Mouse (Mus musculus) gastrocnemius, adult 8-10 months (tissue): ENCODE results near the gene Kdm1b. TPM values are rescaled to one million over a fixed set of nuclear protein-coding genes. Genes with fewer than 3 reads are reported as not detected.

ENCODE experiments used
- DNase-seq, 2 experiments: peaks; one replicate each; pipeline ENCODE4 v3.0.0; 2022; ENCODE audit warnings: low spot score in 2 of 2
- total RNA-seq, 4 experiments: library from RNA; stranded (reverse); gene quantifications; 2 replicates each; pipeline ENCODE4 v1.2.4; 2022

Gene Kdm1b
- 1 to 10 TPM; 6.7 to 8.4 (median 7.0) TPM for total RNA-seq

DNA sequence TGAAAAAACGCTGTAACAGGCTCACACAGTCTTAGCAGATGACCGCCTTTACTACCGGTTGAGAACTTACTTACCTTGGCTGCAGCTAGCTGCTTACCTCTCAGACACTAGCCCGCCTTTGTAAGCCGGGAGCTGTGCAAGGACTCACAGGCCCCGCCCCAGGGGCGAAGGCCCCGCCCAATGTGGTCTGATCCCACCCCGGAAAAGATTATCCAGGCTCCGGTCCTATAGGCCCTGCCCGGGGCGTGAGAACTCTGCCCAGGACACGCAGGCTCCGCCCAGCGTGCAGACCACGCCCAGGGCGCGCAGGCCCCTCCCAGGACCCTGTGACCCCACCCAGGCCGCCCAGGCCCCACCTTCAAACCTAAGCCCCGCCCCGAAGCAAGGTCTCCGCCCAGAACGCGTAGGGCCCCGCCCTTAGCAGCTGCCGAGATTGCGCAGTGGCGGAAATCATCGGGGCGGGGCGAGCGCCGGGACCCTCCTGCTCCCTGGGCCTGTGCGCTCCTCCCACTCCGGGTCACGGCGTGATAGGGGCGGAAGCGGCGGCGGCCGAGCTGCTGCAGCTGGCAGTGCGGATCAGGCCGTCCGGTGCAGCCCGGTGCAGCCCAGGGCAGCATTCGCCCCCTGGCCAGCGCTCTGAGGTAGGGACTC is at the start of gene Kdm1b:
Gene Kdm1b (plus strand): TSS at position 470 of the 651 bp plus-strand sequence.
- peak; percentile 98 to 99 for DNase-seq

DNA sequence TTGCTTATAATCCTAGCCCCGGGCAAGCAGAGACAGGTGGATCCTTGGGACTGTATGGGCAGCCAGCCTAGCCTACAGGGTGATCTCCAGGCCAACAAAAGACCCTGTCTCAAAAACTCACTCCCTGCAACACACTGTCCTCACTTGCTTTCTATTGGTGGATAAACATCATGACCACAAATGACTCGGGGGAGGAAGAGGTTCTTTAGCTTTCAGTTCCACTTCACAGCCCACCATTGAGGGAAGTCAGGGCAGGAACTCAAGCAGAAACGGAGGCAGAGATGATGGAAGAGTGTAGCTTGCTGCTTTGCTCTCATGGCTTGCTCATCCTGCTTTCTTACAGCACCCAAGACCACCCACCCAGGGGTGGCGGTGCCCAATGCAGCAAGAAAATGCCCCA is 45.9 kb upstream of the Kdm1b start:
- DNase-seq: no peak

DNA sequence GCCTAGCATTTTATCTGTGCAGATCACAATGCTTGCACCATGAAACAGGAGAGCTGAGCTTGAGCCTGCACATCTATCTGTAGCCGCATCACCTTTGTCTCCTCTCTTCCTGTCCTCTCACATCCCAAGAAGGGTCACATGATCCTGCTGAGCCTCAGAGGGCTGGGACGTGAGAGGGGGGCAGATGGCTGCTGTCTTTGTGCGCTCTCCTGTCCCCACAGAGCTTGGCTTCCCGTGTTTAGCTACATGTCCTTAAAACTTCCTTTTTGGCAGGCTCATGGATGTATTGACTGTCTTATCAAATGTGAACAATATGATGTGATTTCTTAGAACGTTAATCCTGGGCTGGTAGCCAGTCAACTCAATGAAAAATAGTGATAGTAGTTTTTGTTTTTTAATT is 43.8 kb upstream of the Kdm1b start:
- DNase-seq: no peak

DNA sequence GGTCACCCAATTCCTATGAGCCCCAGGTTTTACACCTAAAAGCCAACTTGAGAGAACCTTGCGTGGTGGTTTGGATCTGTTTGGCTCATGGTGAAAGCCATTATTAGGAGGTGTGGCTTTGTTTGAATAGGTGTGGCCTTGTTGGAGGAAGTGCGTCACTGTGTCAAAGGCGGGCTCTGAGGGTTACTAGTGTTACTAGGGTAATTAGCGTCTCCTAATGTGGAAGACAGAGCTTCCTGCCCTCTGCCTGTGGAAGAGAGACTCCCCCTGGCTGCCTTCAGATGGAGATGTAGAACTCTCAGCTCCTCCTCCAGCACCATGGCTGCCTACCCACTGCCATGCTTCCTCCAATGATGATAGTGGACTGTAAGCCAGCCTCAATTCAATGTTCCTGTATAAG is 41.7 kb upstream of the Kdm1b start:
- no peak for DNase-seq

DNA sequence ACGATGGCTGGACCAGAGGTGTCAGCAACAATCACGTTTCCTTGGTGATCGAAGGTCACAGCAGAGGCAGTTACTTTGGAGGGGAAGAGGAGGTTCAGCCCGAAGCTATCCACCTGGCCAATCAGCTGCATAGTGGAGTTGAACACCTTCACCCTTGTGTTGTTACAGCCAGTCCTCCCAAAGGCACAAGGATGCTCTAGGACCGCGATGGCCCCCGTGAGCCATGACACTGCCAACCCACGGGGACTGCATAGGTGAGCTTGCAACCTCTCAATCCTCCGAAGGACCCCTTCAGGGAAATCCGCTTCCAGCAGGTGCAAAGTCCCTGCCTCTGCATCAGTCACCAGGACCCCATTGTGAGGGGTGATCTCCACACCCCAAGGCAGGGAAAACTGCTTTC is 29.6 kb upstream of the Kdm1b start:
- DNase-seq: no peak

DNA sequence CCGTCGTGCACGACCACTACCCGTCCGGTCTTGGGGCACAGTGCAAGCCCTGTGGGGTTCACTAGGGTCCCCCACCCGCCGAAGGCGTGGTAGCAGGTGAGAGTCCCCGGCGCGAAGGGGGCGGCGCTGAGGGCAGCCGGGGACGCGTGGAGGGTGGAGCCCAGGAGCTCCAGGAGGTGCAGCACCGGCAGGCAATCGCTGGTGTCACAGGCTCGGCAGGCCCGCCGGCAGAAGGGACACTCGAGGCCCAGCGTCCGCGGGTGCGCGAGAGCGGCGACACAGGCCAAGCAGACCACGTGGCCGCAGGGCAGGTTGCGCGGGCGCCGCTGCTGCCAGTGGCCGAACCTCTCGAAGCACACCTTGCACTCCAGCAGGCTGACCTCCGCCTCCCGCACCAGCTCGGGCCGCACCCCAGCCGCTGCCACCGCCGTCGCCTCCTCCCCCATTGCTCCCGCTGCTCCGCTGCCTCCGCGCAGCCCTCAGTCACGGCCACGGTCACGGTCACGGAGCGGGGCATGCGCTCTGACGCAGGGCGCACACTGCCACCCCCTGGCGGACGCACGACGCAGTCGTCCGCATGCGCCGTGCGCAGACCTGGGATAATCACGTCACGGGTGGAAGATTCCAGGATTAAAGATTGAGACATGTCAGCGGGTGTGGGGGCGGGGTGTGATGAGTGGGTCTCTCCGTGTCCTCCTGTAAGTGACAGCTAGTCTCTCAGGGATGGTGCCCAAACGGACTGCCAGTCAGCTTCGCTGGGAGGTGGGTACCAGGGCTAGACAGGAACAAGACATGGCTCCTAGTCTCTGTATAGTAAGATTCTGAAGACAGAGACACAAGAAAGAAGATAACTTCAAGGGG is 28.7 kb upstream of the Kdm1b start, which contains the start of gene Nhlrc1:
Gene Nhlrc1 (minus strand): TSS at position 517 of the 861 bp plus-strand sequence.
- peak; percentile 64 to 65 for DNase-seq

DNA sequence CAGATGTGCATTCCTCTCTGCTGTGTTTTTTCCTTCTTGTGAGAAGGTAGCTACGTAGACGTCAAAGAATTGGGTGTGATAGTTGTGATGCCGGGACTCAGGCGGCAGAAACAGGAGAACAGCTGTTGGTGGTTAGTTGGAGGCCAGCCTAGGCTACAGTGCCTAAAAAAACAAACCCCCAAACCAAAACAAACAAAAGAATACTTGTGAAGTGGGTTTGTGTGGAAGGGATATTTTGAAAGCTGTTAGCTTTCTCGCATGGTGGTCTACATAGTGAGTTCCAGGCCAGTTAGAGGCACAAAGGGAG is 28.2 kb upstream of the Kdm1b start:
- DNase-seq: no peak

DNA sequence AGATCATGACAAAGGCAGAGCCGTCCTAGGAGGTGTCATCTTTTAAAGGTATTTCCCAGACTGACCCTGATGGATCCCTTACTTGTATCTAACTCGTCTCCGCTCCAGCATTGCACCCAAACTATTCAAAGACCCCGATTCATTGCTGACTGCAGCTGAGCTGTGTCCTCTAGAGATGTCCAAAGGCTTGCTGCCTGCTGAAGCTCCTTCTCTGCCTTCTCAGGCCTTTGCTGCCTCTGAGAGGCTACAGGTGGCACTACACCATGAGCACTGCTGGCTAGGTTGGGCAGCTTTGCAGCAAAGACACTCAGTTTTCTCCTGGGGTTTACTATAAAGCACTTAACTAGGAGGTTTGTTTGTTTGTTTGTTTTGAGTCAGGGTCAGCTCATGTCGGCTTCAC is 26.0 kb upstream of the Kdm1b start:
- peak; percentile 9 to 11 for DNase-seq

DNA sequence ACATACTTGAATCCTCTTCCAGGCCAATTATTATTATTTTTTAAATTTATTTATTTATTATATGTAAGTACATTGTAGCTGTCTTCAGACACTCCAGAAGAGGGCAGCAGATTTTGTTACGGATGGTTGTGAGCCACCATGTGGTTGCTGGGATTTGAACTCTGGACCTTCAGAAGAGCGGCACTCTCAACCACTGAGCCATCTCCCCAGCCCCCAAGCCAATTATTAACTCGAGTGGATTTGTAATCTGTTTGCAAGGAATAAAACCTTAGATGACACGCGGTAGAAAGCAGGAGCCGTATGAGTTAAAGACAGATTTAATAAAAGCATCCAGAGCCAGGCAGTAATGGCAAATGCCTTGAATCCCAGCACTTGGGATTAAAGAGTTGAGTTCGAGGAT is 23.5 kb upstream of the Kdm1b start:
- no peak for DNase-seq

DNA sequence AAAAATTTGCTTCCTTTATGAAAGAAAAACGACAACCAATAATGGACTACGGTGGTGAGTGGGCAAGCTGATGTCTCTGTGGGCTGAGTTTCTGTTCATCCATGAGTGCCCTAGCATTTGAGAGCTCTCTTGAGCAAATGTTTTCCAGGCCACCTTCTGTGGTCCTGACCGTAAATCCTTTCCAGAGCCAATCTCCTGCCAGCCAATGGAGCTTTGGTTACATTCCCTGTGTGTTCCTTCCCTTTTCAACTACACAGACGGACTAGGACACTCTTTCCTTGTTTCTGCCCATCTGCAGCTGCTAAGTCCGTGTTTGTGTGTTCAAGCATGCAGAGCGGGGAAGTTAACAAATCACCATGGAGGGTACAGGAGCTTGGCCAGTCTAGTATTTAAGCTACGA is 22.5 kb upstream of the Kdm1b start:
- no peak for DNase-seq

DNA sequence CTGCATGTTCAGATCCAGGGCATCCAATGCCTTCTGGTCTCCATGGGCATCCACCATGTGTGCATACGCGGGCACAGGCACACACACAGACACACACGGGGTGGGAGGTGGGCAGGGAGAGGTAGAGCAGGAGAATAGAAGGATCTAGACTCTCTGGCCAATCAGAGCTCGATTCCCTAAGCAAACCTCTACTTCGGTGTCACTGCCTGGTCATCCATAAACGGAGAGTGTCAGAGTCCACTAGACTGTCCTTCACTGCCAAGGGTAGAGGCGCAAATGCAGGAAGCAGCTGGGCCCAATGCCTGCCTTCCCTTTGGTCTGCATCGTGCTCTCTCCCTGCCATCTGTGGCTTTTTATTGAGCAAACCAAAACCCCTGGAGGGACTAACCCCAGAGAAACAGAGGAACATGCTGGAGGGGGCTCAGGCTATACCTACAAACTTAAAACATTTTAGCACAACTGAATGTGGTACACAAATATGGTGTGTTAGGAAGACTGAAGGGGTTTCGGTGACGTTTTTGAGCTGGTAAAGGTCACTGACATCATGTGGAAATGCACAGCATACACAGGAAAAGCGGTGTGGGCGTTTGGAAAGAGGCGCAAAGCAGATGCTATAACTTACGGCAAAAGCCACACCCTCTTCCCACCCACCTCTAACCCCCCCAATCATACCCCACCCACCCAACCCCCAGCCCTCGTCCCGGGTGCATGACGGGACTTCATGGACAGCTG is 12.8 kb upstream of the Kdm1b start:
- DNase-seq: no peak

DNA sequence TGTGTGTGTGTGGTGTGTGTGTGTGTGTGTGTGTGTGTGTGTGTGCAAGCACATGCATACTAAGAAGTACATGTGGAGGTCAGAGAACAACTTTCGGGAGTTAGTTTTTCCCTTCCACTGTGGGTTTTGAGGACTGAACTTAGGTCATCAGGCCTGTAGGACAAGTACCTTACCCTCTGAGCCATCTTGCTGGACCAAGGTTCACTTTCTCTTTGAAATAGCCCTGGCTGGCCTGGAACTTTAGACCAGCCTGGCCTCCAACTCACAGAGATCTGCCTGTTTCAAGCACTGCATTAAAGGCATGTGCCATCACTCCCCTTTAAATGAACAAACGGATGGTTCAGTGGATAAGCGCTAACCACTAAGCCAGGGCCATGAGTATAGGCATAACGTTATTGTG is 9.7 kb upstream of the Kdm1b start:
- no peak for DNase-seq

DNA sequence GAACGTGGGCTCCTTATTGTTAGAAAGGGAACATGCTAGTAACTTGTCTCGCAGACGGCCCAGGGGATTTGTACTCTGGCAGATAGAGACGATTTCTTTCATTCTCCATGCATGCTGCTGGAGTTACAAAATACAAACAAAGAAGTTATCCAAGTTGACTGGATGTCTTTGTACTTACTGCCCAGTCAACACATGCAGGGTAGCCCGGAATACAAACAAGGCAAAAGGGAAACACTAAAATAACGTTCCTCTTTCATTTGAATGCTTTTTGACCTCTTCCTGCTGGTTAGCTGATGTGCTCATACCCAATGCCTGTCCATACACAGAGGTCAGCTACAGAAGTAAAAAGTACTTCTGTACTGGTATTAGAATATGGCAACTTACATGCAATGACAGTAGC is 5.4 kb upstream of the Kdm1b start:
- no peak for DNase-seq

DNA sequence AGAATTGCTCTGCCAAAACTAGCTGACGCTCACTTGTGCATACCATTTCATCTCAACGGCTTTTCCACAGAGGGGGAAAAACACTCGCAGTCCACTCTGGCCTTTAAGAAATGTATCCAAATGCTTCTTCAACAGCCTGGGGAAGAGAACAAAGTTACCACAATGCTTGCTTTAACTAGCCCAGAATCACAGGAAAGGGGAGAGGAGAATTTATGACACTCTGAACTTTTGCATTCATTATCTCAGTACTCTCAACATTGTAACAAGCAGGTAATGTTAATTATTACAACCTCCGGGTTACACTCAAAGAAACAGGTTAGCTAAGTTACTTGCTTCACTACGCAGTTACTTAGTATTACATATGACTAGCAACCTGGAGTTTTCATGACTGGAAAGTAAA is 3.2 kb upstream of the Kdm1b start:
- DNase-seq: no peak

DNA sequence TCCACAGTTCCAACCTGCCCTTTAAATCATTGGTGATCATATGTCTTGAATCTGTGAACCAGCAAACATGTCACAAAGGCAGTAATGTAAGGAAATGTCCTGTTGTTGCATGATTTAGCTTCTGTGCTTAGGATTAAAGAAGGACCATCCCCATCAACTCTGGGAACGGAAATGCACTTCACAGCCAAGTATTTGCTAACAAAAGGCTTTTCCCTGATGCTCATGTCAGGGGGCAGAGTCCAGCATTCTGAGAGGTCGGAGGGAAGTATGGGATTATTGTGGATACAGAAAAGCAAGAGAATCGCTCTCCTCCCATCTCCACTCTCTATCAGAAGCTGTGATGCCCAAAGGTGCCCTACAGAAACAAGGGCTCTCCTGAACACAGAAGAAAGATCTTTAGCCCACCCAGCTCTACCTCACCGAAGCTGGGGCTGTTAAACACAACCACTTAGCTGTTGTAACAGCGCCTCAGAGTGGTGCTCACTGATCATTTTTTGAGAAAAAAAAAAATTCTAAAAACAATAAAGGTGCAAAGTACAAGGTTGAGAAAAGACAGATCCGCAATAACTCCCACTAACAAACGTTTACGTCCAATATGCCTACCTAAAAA is 1.2 kb upstream of the Kdm1b start:
- DNase-seq: no peak

DNA sequence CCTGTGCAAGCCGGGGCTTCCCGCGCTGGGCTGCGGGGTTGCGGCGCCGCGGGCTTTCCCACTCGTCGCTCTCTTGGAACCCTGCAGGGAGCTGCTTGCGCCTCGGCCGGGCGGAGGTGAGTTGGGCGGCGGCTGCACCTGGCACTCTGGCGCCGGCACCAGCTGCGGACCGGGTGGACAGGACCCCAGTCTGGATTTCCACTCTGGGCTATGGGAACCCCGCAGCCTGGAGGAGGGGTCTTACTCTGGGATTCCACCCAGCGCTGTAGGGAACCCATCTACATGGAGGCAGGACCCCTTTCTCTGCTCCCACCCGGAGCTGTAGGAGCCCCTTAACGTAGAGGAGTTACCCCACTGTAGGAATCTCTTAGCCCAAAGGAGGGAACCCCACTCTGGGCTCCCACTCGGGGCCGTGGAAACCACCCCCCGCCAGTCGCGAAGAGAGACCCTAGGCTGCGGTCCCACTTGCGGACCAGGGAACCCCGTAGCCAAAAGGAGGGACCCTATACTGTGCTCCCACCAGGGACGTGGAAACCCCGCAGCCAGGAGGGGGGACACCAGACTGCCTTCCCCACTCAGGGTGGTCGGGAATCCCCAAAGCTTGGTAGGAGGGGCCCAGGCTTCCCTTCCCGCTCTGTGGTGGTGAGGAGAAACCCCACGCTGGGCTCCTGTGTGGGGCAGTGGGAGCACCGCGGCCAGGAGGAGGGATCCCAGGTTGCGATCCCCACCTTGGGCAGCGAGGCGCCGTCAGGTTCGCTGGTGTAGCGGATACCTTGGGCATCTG is 726 bp downstream of the Kdm1b start:
- no peak for DNase-seq

DNA sequence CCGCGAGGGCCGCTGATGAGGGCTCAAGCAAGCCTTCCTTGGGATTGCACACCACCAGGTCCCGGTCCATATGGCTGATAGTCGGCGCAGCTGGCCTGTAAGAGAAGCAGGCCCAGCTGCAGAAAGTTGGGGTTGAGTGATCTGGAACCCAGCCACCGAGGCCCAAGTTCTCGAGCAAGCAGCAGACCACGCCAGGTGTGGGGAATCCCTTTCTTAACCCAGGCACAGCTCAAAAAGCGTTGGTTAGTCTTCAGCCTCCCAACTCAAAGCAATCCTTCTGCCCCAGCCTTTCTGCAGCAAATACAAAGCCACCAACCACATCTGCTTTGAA is 1.3 kb downstream of the Kdm1b start, which contains the start of gene Tpmt:
Gene Tpmt (minus strand): TSS at position 121 of the 331 bp plus-strand sequence.
- peak in 1 of 2 experiments; percentile 10 for DNase-seq

DNA sequence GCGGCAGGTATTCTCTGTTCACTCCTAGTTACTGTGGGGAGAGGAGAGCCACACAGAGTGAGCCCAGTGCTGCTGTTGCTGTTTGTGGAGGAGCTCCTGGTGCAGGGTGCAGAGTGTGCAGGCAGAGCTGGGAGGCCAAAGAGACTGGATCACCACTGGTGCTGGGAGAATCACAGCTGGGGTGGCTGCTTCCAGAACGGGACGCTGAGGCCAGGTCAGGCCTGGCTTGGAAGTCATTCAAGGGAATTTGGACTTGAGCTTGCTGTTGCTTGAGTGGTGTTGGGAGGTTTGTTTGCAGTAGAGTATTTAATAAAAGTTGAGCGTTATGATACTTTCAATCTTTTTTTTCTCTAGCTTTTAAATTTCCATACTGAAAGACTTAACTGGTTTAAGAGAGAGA is 4.7 kb downstream of the Kdm1b start:
- no peak for DNase-seq

DNA sequence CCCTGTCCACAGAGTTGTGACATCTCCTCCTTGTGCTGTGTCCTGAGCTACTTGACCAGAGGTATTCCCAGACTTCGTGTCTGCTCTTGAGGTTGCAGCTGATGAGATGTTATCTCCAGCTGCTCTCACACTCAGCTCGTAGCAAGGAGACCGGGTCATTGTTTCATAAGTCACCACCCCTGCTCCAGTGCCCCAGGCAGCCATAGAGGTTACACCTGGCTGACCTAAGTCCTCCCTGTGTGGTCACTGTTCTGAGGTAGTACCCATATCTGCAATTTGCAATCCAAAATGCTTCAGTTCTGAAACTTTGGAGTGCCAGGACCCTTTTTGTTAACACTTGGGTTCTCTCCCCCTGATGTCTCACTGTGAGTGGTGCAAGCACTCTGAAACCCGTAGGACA is 6.7 kb downstream of the Kdm1b start:
- DNase-seq: no peak

DNA sequence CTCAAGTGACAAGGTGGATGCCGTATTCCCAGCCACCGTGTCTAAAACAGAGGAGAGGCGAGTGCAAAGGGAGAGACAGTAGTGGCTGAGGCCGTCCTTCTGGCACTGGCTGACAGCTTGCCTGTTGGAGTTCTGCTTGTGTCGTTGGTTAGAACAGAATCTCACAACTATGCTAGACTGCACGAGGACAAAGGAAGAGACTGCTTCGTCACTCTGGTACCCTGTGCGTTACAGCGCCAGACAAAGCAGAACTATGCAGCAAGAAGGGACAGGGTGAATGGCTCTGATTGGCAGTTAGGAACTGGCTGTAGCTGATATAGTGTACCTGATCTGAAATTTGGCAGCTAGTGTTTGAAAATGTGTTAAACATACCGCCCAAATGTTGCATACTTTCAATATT is 10.7 kb downstream of the Kdm1b start:
- DNase-seq: no peak

DNA sequence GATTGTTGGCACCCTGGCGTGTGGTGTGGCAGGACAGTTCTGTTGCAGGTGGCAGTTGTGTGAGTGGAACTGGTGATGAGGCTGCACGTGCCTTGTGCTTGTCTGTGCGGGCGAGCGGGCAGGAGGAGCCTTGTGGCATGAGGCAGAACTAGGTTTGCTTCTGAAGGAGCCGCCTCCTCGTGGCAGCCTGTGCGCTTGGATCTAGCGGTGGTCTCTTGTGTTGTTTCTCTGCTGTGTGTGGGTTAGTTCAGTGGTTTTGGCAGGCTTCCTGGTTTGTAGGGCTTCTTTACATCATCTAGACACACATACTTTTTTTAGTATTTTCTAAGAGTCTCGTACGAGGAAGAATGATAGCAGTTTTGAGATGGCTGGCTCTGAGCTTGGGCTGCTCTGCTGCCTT is 12.8 kb downstream of the Kdm1b start:
- DNase-seq: no peak
